Mouse (Mus musculus): ENCODE data around the gene Pear1. TPM values are rescaled to one million over a fixed set of nuclear protein-coding genes. Genes with fewer than 3 reads are reported as not detected.

The Pear1 gene
- polyA plus RNA-seq, 1 experiment from 2014 or later = 5.3 TPM

DNA sequence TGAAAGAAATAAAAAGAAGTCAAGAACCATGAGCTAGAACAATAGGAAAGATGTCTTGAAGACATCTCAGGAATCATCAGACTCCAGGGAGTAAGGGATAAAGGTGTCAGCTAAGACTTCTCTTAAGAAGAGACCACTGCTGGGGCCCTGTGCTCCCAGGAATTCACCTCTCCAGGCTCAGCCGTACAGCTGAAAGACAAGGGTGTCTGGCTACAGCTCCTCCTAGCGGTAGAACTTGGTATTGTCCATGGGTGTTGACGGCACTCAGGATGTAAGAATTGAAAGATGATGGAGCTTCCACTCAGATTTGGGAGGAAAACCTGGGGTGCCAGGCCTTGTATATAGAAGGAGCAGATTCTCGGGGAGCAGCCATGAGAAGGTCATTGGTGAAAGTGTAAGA is 14.5 kb upstream of the Pear1 start:
- Histone ChIP-seq H3K9ac (no peak overlapping the region), H3K4me2 (no peak overlapping the region), H3K27ac (no peak overlapping the region), H3K9me3 (replicated peaks) (no peaks in the 10 kb centered on the region), H3K36me3 (no peaks in the 10 kb centered on the region), H3K4me1 (replicated peaks) (no peaks in the 10 kb centered on the region), H3K4me3 (replicated peaks) (no peak overlapping the region), H3K27me3 (peaks cover 11% of the 10 kb centered on the region)
- peak; percentile 35 for DNase-seq
- WGBS (ENCODE audit: insufficient replicate concordance) = 6% methylated on average over 4 of the region's 4 CpGs
- ATAC-seq (ENCODE audit: low read depth) = no peak

DNA sequence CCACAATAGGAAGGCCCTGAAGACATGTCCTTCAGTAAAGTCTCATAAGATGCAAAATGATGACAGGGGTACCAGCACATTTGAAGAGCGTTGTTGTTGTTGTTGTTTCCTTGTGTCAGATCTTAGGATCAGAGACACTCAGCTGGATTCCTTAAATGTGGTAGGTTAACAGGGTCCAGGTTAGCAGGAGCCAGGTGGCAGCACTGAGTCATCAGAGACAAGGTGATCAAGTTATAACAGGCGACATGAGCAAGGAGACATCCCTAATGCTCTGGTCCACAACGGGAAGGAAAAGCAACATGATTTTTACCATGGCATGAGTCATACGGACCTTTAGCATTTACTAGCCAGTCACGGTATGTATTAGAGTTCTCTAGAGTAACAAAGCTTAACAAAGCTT is 9.4 kb upstream of the Pear1 start:
- H3K9me3 ChIP-seq (replicated peaks) = no peaks in the 10 kb centered on the region
- no peaks in the 10 kb centered on the region for H3K36me3 ChIP-seq
- no peaks in the 10 kb centered on the region for H3K4me1 ChIP-seq (replicated peaks)
- no peak overlapping the region for H3K4me3 ChIP-seq (replicated peaks)
- no peak overlapping the region for H3K4me2 ChIP-seq
- no peak overlapping the region for H3K27ac ChIP-seq
- H3K9ac ChIP-seq = no peak overlapping the region
- no peaks in the 10 kb centered on the region for H3K27me3 ChIP-seq
- no peak for ATAC-seq (ENCODE audit: low read depth)
- 56% methylated on average over 5 of the region's 5 CpGs for WGBS (ENCODE audit: insufficient replicate concordance)
- no peak for DNase-seq

DNA sequence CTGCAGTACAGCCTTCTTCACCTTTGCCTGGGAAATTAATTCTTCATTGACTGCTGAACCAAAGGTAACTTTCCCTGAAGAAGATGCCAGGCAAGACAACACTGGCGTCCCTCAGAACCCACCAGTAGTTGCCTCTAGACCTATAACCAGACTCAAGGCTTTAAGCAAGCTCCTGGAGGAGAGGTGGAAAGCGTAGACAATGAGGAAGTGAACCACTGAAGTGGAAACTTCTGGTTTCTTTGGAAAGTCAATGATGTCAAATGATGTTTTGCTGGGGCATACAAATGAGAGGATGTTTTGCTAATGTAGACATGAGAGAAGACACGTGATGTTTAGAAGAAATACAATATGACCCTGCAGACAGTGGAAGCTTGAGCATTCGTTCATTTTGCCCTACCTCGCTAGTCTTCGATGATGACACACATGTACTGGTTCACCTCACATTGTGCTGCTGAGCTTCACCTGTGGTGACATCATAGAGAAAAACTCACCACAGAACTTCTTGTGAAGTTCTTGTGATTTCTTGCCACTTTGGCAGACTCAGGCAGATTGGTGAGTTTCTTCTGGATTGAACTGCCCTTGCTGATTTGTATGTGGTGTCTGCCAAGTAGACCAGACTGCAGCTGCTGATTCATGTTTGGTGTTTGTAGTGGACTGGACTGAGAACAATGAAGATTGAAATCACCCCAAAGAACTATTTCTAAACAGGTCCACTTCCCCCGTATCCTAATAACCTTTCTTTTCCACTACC is 8.2 kb upstream of the Pear1 start:
- Histone ChIP-seq H3K4me2 (no peak overlapping the region), H3K36me3 (no peaks in the 10 kb centered on the region), H3K9ac (no peak overlapping the region), H3K9me3 (replicated peaks) (no peaks in the 10 kb centered on the region), H3K4me1 (replicated peaks) (no peaks in the 10 kb centered on the region), H3K27me3 (no peaks in the 10 kb centered on the region), H3K27ac (no peak overlapping the region), H3K4me3 (replicated peaks) (no peak overlapping the region)
- no peak for ATAC-seq (ENCODE audit: low read depth)
- 58% methylated on average over 7 of the region's 7 CpGs for WGBS (ENCODE audit: insufficient replicate concordance)
- no peak for DNase-seq

DNA sequence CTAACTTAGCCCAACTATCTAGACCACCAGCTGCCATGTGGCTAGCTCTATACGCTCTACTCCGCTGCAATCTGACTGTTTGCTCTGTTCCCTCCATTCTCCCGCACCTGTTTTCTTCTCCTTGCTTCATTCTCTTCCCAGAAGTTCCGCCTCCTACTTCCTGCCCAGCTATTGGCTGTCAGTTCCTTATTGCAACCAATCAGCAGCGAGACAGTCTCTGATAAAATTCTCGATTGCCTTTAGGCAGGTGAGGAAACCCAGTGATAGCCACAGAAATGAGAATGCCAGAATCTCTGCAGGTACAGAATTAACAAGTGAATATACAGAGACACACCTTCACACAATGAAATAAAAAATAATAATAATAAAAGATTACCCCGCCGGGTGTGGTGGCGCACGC is 4.9 kb upstream of the Pear1 start:
- no peaks in the 10 kb centered on the region for H3K9me3 ChIP-seq (replicated peaks)
- ATAC-seq (ENCODE audit: low read depth) (no peak), DNase-seq (no peak)
- no peaks in the 10 kb centered on the region for H3K36me3 ChIP-seq
- no peaks in the 10 kb centered on the region for H3K27me3 ChIP-seq
- H3K4me2 ChIP-seq = no peak overlapping the region
- 38% methylated on average over 10 of the region's 10 CpGs for WGBS (ENCODE audit: insufficient replicate concordance)
- no peaks in the 10 kb centered on the region for H3K4me1 ChIP-seq (replicated peaks)
- H3K27ac ChIP-seq = no peak overlapping the region
- H3K9ac ChIP-seq = no peak overlapping the region
- no peak overlapping the region for H3K4me3 ChIP-seq (replicated peaks)

DNA sequence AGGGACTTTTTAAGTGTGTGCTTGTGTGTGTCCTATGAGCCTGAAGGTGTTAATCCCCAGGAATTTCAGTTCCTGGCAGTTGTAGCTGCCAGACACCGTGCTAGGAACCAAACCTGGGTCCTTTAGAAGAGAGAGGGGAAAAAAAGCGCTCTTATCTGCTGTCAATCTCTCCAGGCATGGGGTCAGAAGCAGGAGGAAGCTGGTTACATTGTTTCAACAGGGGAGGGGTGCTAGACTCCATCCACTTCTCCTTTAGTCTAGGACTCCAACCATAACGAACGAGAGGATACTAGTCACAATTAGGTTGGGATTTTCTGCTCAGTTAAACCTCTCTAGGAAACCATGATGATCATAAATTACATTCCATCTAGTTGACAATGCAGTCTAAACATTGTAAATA is 4.3 kb upstream of the Pear1 start:
- H3K4me2 ChIP-seq = no peak overlapping the region
- no peaks in the 10 kb centered on the region for H3K36me3 ChIP-seq
- H3K9ac ChIP-seq = no peak overlapping the region
- no peaks in the 10 kb centered on the region for H3K27me3 ChIP-seq
- ATAC-seq (ENCODE audit: low read depth) (no peak), DNase-seq (no peak)
- no peak overlapping the region for H3K4me3 ChIP-seq (replicated peaks)
- H3K9me3 ChIP-seq (replicated peaks) = no peaks in the 10 kb centered on the region
- no peak overlapping the region for H3K27ac ChIP-seq
- 11% methylated on average over 4 of the region's 4 CpGs for WGBS (ENCODE audit: insufficient replicate concordance)
- no peaks in the 10 kb centered on the region for H3K4me1 ChIP-seq (replicated peaks)

DNA sequence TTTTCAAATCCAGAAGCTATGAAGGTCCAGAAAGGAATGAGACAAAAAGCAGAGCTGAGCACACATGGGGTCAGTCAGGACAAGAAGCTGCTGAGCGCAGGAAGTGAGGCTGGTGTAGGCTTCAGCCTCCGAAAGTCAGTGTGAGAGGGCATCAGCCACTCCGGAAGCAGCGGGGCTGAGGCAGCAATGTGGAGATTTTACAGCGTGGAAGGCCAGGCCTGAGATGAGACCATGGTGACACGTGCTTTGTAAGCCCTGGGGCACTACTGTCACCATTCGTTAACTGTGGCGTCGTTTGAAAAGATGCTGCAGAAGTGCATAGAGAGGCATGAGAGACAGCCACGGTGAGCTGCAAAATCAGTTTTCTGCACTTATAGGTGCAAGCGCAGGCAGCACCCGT is 5.9 kb downstream of the Pear1 start:
- 64% methylated on average over 12 of the region's 12 CpGs for WGBS (ENCODE audit: insufficient replicate concordance)
- Histone ChIP-seq H3K27ac (no peak overlapping the region), H3K9ac (no peak overlapping the region), H3K9me3 (replicated peaks) (no peaks in the 10 kb centered on the region), H3K36me3 (no peaks in the 10 kb centered on the region), H3K27me3 (peaks cover 51% of the 10 kb centered on the region), H3K4me1 (replicated peaks) (no peaks in the 10 kb centered on the region), H3K4me3 (replicated peaks) (no peak overlapping the region), H3K4me2 (no peak overlapping the region)
- ATAC-seq (ENCODE audit: low read depth) (no peak), DNase-seq (no peak)

DNA sequence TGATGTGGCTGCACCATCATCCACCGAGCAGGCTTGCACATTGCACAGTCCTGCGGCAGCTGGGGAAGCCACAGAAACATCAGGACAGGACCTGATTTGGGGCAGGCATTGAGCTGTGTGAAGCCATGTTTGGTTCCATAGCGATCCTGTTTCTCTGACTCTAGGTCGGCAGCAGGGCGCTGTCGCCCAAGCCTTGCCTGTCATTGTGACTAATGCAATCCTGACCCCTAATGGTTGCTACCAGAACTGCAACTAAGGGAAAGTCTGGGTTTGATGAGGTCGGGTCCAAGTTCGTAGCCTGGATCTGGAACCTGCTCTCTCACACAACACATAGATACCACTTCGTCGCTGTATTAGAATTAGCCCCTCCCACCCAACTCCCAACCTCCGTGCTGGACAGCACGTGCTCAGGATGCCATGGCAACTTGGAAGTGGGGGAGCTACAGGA is 7.4 kb downstream of the Pear1 start:
- DNase-seq = peak; percentile 38
- Histone ChIP-seq H3K9me3 (replicated peaks) (no peaks in the 10 kb centered on the region), H3K4me3 (replicated peaks) (no peak overlapping the region), H3K36me3 (no peaks in the 10 kb centered on the region), H3K4me2 (no peak overlapping the region), H3K27me3 (peaks cover 65% of the 10 kb centered on the region), H3K27ac (no peak overlapping the region), H3K9ac (no peak overlapping the region), H3K4me1 (replicated peaks) (no peaks in the 10 kb centered on the region)
- 5% methylated on average over 12 of the region's 12 CpGs for WGBS (ENCODE audit: insufficient replicate concordance)
- ATAC-seq (ENCODE audit: low read depth) = no peak

DNA sequence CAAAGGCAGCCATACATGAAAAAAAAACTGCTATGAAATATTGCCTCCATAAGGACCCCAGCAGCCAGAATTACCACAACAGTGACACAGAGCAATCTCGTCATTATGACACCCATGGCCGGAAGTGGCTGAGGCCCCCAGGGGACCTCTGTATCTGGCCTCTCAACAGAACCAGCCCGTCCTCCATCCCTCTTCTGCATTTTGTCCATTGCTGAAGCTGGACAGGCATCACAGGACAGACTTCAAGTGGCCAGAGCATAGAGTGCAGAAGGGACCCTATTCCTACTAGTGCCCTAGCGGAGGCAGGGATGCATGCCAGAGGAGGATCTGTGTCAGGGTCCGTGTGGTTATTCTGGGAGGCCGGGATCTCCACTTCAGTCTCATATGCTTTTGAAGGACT is 7.9 kb downstream of the Pear1 start:
- H3K36me3 ChIP-seq = no peaks in the 10 kb centered on the region
- H3K9ac ChIP-seq = no peak overlapping the region
- WGBS (ENCODE audit: insufficient replicate concordance) = 35% methylated on average over 6 of the region's 6 CpGs
- ATAC-seq (ENCODE audit: low read depth) (no peak), DNase-seq (no peak)
- H3K4me3 ChIP-seq (replicated peaks) = no peak overlapping the region
- H3K4me2 ChIP-seq = no peak overlapping the region
- peaks cover 70% of the 10 kb centered on the region for H3K27me3 ChIP-seq
- no peak overlapping the region for H3K27ac ChIP-seq
- H3K4me1 ChIP-seq (replicated peaks) = no peaks in the 10 kb centered on the region
- H3K9me3 ChIP-seq (replicated peaks) = no peaks in the 10 kb centered on the region

DNA sequence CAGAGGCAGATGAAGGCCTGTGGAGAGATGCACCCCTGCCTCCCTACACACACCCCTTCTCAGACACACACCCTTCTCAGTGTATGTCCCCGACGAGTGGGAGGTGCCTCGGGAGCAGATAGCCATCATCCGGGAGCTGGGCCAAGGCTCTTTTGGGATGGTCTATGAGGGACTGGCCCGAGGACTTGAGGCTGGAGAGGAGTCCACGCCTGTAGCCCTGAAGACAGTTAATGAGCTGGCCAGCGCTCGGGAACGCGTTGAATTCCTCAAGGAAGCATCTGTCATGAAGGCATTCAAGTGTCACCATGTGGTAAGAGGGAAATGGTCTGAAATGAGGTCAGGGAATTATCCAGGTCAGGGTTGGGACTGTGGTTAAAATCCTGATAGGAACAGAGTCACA is 11.2 kb downstream of the Pear1 start:
- Histone ChIP-seq H3K27me3 (peaks cover 84% of the 10 kb centered on the region), H3K4me2 (no peak overlapping the region), H3K4me1 (replicated peaks) (no peaks in the 10 kb centered on the region), H3K9me3 (replicated peaks) (no peaks in the 10 kb centered on the region), H3K36me3 (no peaks in the 10 kb centered on the region), H3K4me3 (replicated peaks) (no peak overlapping the region), H3K27ac (no peak overlapping the region), H3K9ac (no peak overlapping the region)
- DNase-seq = no peak
- 39% methylated on average over 10 of the region's 10 CpGs for WGBS (ENCODE audit: insufficient replicate concordance)
- ATAC-seq (ENCODE audit: low read depth) = no peak

DNA sequence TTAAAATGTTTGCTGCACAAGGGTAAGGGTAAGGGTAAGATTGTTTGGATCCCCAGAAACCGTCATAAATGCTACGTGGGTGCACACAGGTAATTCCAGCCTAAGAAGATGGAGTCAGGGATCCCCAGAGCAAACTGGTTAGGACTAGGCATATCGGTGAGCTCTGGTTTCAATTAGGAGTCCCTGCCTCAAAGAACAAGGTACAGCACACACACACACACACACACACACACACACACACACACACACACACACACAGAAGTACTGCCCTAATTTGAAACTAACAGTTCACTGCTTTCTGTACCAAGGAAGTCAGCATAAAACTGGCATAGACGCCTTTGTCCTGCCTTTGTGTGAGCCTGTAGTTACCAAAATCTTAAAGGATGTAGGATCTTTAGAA is 11.7 kb downstream of the Pear1 start:
- Histone ChIP-seq H3K9me3 (replicated peaks) (no peaks in the 10 kb centered on the region), H3K9ac (no peak overlapping the region), H3K27me3 (peaks cover 82% of the 10 kb centered on the region), H3K4me3 (replicated peaks) (no peak overlapping the region), H3K27ac (no peak overlapping the region), H3K4me1 (replicated peaks) (no peaks in the 10 kb centered on the region), H3K36me3 (no peaks in the 10 kb centered on the region), H3K4me2 (no peak overlapping the region)
- ATAC-seq (ENCODE audit: low read depth) (no peak), DNase-seq (no peak)
- WGBS (ENCODE audit: insufficient replicate concordance) = 61% methylated on average over 4 of the region's 4 CpGs

DNA sequence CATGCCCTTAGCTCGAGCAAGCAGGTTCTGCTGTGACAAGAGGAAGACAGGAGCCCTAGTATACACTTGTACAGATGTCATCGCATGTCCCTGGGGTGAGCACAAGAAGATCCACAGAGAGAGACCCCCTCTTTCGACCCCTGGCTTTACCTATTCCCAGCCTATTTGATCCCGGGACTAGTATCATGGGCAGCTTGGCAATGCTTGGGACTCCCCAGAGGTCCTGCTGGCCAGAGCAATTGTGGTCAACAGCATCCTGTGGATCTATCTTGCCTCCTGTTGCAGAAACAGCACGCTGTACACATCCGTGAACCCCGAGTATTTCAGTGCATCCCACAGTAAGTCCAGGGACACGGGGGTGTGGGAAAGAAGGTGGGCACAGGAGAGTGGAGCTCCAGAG is 12.8 kb downstream of the Pear1 start:
- no peaks in the 10 kb centered on the region for H3K36me3 ChIP-seq
- 60% methylated on average over 8 of the region's 8 CpGs for WGBS (ENCODE audit: insufficient replicate concordance)
- no peak overlapping the region for H3K4me2 ChIP-seq
- no peaks in the 10 kb centered on the region for H3K4me1 ChIP-seq (replicated peaks)
- H3K9me3 ChIP-seq (replicated peaks) = no peaks in the 10 kb centered on the region
- H3K27ac ChIP-seq = no peak overlapping the region
- ATAC-seq (ENCODE audit: low read depth) (no peak), DNase-seq (no peak)
- H3K9ac ChIP-seq = no peak overlapping the region
- peaks cover 83% of the 10 kb centered on the region for H3K27me3 ChIP-seq
- H3K4me3 ChIP-seq (replicated peaks) = no peak overlapping the region

DNA sequence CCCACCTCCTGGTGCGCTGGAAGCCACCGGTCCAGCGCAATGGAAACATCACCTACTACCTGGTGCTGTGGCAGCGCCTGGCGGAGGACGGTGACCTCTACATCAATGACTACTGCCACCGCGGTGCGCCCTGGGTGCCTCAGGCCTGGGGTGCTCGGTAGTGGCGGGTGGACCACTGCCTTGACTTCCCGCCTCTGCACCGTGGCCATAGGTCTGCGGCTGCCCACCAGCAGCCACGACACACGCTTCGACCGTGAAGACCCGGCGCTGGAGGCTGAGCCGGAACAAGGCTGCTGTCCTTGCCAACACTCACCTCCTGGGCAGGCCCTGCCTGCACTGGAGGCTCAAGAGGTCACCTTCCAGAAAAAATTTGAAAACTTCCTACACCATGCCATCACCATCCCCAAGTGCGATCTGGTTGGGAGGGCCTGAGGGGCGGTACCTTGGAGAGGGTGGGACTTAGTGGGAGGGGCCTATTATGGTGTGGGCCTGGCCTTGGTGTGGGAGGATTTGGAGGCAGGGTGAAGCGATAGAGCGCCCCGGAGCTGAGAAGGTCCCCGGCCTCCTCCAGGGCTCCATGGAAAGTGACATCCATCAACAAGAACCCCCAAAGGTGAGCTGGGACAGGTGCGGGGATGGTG is 14.7 kb downstream of the Pear1 start:
- Histone ChIP-seq H3K4me2 (peak overlapping the region; percentile 28), H3K4me3 (replicated peaks) (no peak overlapping the region; the same call in 1 of the 2 replicates)

More for the DNA sequence above, 14.7 kb downstream of the Pear1 start:
- H3K27ac ChIP-seq = no peak overlapping the region
- DNase-seq (no peak), ATAC-seq (ENCODE audit: low read depth) (peak; percentile 45)
- H3K4me1 ChIP-seq (replicated peaks) = 0 out of 2 replicates have a peak, but pooled peaks cover under 1% of the 10 kb centered on the region
- no peaks in the 10 kb centered on the region for H3K36me3 ChIP-seq
- WGBS (ENCODE audit: insufficient replicate concordance) = 11% methylated on average over 28 of the region's 28 CpGs
- H3K9me3 ChIP-seq (replicated peaks) = no peaks in the 10 kb centered on the region
- no peak overlapping the region for H3K9ac ChIP-seq
- peaks cover 83% of the 10 kb centered on the region for H3K27me3 ChIP-seq

Measured in liver, embryonic 13.5 days (tissue).